Mouse (Mus musculus): Measurements from ENCODE around the gene Frmd3.
"Not testable (repeated sequence)": the region's sequence is repeated elsewhere in the genome, so short reads cannot be mapped to it uniquely, and the experiment has no call there.

Gene Frmd3

DNA sequence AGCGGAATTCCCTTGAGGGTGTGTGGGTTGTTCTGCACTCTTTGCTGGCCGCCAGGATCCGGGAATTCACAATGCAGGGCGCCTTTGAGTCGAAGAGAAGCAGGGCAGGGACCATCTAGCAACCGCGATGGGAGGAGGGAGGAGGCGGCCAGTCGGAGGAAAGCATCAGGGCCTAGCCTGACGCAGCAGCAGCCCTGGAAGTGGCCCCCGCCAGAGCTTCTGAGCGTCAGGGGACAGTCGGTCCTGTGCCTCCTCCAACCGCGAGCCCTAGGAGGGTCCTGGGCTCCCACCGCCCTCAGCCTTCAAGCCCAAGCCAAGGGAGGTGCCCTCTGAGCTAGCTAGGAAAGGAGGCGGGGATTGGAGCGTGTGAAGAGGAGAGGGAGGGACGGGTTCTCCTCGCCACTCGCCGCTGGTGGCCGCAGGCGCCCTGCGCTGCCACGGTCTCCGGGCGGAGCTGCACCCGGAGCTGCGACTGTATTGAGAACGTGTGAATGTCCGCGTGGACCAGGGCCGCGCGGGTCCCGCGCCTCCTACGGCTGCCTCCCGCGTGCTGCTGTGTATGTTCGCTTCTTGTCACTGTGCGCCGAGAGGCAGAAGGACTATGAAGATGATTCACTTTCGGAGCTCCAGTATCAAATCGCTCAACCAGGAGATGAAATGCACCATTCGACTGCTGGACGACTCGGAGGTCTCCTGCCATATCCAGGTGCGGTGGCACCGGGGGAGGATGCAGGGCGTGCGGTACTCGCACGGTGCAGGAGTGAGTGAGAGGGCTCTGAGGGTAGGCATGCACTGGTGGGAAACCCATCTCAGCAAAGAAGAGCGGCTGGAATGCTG, at the start of gene Frmd3:
TSS of gene Frmd3 (plus strand) at position 232 of the 837 bp plus-strand sequence.
- in situ Hi-C loops (cut with MboI; ENCODE audit: low pct_unique_long_range_greater_than_20kb in 1 of 2, low sequenced_read_pairs in 2 of 2, unreplicated experiment in 1 of 2), result no loop called here

DNA sequence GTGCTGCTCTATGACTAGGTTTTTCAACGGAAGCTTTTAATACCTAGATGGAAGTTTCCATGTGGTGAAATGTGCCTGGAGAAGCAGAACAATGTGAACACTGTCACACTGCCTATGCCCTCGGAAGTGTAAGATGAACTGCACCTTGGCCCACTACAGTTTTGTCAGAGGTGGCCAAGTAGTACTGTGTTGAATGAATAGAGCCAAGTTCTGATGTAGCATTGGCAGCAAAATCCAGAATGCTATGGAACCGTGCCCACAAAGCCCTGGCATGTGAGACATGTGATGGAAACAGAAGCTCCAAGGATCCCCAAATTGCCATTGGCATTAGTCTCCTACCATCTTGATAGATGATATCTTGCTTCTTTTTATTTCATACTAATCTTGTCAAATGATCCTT, 32.8 kb upstream of the Frmd3 start:
- in situ Hi-C loops (cut with MboI; ENCODE audit: low pct_unique_long_range_greater_than_20kb in 1 of 2, low sequenced_read_pairs in 2 of 2, unreplicated experiment in 1 of 2), result no loop called here

DNA sequence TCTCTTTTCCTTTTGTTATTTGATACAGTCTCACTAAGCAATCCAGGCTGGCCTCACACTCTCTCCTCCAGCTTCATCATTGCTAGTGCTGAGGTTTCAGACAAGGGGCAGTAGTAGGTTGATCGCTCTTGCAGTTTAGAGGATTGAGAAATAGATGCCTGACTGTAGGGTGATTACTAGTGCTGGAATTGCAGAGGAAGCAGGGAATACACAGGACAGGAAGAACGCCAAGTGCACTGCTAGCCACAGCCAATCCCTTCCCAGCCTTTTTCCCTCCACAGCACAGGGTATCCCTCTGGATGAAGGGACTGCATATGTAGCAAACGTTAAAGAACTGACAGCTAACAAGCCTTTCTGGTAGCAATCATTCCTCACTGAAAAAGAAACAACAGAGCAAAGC, 965 bp upstream of the Frmd3 start:
- in situ Hi-C loops (cut with MboI; ENCODE audit: low pct_unique_long_range_greater_than_20kb in 1 of 2, low sequenced_read_pairs in 2 of 2, unreplicated experiment in 1 of 2), result no loop called here

DNA sequence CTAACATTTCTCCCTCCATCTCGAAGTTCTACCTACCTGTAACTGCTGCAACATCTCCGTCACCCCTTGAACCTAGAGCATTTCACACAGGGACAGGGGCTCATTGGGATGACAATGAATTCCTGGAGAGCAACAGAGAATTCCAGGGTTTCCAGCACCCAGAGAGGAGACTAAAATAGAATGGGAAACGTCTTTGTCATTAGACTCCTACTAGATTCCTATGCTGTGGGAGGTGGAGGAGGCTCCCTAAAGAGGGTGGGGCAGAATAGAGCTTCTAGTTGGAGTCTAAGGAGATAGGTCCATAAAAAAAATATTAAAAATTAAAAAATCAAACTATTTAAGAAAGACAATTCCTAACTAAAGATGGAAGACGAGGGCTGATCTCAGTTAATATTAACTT, 542 bp upstream of the Frmd3 start:
- in situ Hi-C loops (cut with MboI; ENCODE audit: low pct_unique_long_range_greater_than_20kb in 1 of 2, low sequenced_read_pairs in 2 of 2, unreplicated experiment in 1 of 2), result no loop called here

DNA sequence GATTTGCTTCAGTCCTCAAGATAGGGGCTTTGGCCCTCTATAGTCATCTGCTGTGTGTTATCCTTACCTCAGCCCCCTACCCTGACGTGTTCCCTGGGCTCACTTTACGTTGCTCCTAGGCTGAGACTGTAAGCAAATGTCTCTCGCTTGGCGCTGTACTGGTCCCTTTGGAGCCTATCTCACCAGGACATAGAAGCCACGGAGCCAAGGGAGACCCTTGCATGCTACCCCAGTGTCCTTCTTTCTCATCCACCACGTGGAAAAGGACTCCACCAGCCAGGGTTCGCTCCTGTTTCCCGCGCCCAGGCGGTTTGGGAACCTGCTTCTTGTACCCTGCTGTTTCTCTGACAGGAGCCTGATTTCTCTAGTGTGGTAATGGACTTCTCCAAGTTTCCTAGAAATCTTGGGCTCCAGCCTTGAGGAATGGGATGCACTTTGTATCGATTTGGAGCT, 832 bp downstream of the Frmd3 start:
- in situ Hi-C loops (cut with MboI; ENCODE audit: low pct_unique_long_range_greater_than_20kb in 1 of 2, low sequenced_read_pairs in 2 of 2, unreplicated experiment in 1 of 2), result no loop called here

DNA sequence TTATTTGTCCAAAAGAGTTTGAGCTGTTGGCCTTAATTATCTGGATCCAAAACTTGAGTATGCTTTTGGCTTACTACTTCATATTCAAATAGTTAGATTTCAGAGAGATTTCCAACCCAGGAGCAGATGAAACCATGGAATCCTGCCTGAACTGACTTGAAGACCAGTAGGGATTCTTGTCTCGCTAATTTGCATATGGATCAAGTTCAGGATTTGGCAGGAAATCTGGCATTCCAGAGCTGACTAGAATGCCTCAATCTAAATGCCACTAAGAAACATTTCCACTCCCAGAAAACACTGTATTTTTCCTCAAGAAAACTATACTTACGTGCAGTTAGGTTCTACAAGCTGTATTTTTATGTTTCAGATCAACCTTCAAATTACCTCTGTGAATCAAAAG, 6.8 kb downstream of the Frmd3 start:
- in situ Hi-C loops (cut with MboI; ENCODE audit: low pct_unique_long_range_greater_than_20kb in 1 of 2, low sequenced_read_pairs in 2 of 2, unreplicated experiment in 1 of 2), result no loop called here

DNA sequence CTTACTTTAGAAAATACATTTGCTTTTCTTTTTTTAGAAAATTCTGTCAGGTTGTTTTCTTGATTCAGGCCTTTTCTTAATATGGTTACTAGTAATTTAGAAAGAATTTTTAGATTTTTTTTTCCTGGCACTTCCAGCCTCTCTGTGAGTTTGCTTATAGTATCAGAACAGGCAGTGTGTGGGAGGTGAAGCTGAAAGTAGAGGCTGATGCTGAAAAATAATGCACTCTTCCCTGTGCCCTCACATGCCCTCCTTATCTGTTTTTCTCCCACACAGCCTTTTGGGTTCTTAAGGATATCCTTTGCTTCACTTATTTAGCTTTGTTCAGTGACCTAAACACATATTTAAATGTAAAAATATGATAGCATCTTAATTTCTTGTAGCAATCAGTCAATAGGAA, 30.0 kb downstream of the Frmd3 start:
- in situ Hi-C loops (cut with MboI; ENCODE audit: low pct_unique_long_range_greater_than_20kb in 1 of 2, low sequenced_read_pairs in 2 of 2, unreplicated experiment in 1 of 2), result no loop called here

DNA sequence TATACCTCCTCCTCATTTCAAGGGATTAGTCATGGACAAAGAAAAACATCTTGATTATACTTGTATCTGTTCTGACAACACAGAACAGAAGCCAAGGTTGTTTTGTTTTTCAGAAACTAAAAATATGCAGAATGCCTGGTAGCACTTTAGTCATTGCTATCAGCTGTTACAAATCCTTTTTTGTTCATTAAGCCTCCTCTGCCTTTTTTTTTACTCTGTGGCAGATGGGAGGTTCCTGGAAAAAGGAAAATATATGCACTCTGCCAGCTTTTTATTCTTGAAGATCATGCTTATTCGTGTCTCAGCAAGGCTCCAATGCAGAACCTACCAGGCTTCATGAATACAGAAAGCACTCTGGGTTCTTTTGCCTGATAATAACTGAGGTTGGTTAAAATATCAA, 38.5 kb downstream of the Frmd3 start:
- in situ Hi-C loops (cut with MboI; ENCODE audit: low pct_unique_long_range_greater_than_20kb in 1 of 2, low sequenced_read_pairs in 2 of 2, unreplicated experiment in 1 of 2), result no loop called here

DNA sequence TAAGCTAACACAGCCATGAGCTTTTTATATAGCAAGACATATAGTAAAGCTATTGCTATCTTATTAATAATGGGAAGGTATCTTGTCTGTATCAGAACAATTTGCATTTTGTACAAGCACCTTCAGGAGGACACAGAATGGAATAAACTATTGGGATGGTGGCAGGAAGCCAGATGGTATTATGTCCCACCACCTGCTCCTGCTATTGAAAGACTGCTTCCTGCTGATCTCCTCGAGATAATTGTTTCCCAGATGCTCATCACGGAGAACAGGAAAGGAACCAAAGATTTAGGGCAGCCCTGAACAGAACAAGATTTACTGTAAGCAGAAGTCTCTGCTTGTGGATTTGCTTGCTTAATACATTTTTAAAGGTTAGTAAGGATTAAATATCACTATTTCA, 63.5 kb downstream of the Frmd3 start:
- in situ Hi-C loops (cut with MboI; ENCODE audit: low pct_unique_long_range_greater_than_20kb in 1 of 2, low sequenced_read_pairs in 2 of 2, unreplicated experiment in 1 of 2), result no loop called here

DNA sequence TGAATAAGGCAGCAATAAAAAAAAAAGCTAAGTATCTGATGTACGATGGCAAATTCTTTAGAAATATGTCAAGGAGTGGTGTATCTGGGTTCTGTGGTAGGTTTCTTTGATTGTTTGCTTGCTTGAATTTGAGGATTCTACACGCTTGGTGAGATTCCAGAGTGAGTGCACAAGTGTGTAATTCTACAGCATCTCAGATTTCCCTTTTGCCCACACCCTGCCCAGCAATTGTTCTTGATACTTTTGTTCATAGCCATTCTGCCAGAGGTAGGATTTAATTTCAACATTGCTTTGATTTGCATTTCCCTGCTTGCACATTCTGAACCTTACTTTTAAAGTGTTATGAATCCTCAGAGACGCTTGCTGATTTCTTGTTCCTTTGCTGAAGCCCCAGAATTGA, 97.6 kb downstream of the Frmd3 start:
- in situ Hi-C loops (cut with MboI; ENCODE audit: low pct_unique_long_range_greater_than_20kb in 1 of 2, low sequenced_read_pairs in 2 of 2, unreplicated experiment in 1 of 2), result no loop called here

DNA sequence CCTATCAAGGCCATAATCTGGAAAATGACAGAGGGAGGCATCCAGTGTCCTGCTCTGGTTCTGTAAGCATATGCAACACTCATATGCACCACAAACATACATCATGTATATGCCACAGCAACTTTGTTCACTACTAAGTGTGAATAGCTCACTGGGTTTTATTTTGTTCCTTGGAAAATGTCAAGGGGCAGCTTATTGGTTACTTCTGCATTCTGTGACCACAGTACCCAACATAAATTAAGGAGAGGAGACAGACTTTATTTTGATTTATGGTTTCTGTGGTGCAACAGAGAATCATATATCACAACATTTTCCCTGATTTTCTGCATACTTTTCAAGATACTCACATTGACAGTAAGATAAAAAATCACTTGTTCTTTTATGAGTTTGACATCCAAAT, 178.3 kb downstream of the Frmd3 start:
- in situ Hi-C loops (cut with MboI; ENCODE audit: low pct_unique_long_range_greater_than_20kb in 1 of 2, low sequenced_read_pairs in 2 of 2, unreplicated experiment in 1 of 2), result no loop called here

DNA sequence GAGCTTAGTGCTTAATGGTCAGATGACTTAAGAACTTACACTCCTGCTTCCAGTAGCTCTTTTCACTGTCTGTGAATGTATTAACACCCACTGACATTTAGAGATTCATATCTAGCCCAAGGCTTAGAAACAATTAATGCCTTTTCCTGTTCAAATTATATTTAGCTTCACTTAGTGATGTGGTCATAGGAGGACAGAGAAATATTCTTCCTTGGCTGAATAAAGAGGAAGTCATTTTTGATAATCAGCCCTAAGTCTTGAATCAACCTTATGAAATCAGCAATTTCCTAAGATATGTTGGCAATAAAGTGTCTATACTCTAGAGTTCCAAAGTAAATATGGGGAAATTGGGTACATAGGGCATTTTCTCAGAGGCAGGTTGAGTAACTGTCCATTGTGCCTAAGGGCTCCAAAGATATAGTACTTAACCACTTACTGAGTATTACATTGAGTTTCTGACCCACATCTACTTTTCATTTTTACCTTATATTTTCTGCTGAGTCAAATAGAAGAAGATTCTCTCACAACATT, 188.1 kb downstream of the Frmd3 start:
- in situ Hi-C loops (cut with MboI; ENCODE audit: low pct_unique_long_range_greater_than_20kb in 1 of 2, low sequenced_read_pairs in 2 of 2, unreplicated experiment in 1 of 2), result no loop called here

DNA sequence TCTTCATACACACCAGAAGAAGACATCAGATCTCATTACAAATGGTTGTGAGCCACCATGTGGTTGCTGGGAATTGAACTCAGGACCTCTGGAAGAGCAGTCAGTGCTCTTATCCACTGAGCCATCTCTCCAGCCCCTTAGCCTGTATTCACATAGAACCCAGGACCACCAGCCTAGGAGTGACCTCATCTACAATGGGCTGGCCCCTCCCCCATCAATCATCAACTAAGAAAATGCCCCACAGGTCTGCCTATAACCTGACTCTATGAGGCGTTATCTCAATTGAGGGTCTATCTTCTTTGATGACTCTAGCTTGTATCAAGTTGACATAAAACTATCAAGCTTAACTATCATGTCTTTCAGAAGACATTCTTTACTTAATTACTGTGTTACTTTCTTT, 208.5 kb downstream of the Frmd3 start:
- in situ Hi-C loops (cut with MboI; ENCODE audit: low pct_unique_long_range_greater_than_20kb in 1 of 2, low sequenced_read_pairs in 2 of 2, unreplicated experiment in 1 of 2), result not testable (repeated sequence)

DNA sequence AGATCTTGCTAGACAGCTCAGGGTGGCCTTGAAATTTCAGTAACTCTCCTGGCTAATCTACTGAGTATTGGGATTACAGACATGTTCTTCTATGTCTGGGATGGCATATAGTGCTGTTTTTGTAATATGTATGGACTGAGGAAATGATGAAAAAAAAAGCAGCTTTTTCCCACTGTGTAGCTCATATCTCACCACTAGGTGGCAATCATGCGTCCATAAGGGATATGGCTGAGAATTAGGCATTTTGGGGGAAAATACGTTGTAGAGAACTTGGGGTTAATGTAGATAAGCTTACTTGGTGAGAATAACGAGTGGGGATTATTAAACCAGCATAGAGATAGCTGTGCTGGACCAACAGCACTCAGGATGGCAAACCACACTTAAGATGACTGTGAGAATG, 209.1 kb downstream of the Frmd3 start:
- in situ Hi-C loops (cut with MboI; ENCODE audit: low pct_unique_long_range_greater_than_20kb in 1 of 2, low sequenced_read_pairs in 2 of 2, unreplicated experiment in 1 of 2), result no loop called here

DNA sequence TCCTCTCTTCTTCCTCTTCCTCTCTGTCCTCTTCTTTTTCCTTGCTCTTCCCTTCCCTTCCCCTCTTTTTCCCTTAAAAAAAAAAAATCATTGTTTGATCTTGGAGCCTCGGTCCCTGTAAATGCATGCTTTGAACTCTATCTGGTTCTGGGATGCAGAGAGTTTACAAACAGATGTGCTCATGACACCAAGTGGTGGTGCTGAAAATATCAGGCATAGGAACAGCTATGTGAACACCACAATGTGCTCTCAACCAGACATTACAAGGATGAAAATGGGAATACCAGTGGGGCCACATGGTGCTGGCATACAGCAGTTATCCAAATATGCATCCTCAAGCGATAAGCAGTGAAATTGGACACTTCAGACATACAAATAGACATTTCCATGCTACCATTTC, 211.0 kb downstream of the Frmd3 start:
- in situ Hi-C loops (cut with MboI; ENCODE audit: low pct_unique_long_range_greater_than_20kb in 1 of 2, low sequenced_read_pairs in 2 of 2, unreplicated experiment in 1 of 2), result no loop called here

DNA sequence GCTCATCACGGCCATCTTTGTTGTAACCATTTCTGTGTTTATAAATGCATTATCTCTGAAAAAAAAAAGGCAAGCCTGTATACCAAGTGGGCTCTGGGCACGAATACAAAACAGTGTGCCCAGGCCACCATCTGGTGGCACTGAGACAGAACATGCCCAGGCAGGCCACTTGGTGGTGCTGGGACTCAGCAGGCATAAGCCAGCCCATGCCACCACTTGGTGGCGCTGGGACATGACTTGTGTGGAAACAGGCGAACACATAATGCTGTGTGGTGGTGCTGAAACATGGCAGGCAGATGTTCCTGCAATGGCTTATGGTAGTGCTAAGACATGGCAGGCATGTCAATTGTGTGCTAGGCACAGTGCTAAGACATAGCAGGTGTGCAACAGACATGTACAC, 217.8 kb downstream of the Frmd3 start:
- in situ Hi-C loops (cut with MboI; ENCODE audit: low pct_unique_long_range_greater_than_20kb in 1 of 2, low sequenced_read_pairs in 2 of 2, unreplicated experiment in 1 of 2), result no loop called here

DNA sequence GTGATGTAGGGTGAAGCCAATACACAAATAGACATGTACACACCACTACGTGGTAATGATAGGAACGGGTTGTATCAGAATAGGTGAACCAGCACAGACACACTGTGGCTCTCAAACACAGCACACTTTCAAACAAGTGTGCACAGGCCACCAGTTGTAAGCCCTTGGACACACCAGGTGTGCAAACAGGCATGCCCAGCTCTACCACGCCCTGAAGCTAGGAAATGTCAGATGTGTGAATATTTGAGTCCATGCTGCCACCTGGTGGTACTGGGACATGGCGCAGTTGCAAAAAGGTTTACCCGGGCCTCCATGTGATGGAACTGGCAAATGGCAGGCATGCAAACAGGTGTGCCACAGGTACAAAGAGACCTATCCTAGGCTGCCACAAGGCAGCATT, 218.2 kb downstream of the Frmd3 start:
- in situ Hi-C loops (cut with MboI; ENCODE audit: low pct_unique_long_range_greater_than_20kb in 1 of 2, low sequenced_read_pairs in 2 of 2, unreplicated experiment in 1 of 2), result no loop called here

DNA sequence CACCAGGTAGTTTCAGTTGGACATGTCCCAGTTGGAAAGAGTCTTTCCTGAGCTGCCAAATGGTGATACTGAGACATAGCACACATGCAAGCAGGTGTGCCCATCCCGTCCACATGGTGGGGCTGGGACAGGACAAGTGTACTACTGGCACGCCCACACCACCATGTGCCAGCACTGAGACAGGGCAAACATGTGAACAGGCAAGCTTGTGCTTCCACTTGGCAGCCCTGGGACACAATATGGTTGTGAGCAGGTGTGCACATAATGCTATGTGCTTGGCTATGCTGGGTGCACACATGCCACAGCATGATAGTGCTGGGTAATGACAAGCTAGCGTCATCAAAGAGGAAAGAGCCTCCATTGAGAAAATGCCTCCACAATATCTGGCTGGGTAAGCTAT, 220.3 kb downstream of the Frmd3 start:
- in situ Hi-C loops (cut with MboI; ENCODE audit: low pct_unique_long_range_greater_than_20kb in 1 of 2, low sequenced_read_pairs in 2 of 2, unreplicated experiment in 1 of 2), result no loop called here

DNA sequence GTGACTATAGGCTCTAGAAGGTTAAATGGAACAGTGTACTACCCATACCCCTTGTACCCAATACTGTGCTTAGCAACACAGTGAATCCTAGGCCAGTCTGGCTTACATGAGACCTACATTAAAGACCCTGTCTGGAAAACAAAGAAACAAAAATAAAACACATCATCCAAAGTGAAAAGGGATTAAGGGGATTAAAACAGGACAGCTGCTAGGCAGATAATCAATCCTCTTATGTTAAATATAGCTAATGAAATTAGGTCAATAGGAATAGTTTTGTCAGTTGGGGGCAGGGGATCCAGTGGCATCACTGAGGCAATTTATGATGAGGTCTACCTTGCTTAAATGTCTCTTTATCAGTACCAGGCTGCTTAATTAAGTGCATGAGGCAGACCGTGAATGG, 228.9 kb downstream of the Frmd3 start, which contains the start of gene Kdm4c:
TSS of gene Kdm4c (plus strand) at position 322 of the 400 bp plus-strand sequence.
- in situ Hi-C loops (cut with MboI; ENCODE audit: low pct_unique_long_range_greater_than_20kb in 1 of 2, low sequenced_read_pairs in 2 of 2, unreplicated experiment in 1 of 2), result no loop called here
